Mouse (Mus musculus): ENCODE measurements around the gene Tspan11.

- TF ChIP-seq CTCF (conservative IDR thresholded peaks at IDR 0.05; ENCODE audit: insufficient read depth, insufficient read length, low read depth, low read length) (no peak), POLR2A (IDR thresholded peaks at IDR 0.05; ENCODE audit: low read depth, low read length) (no peak)
Measured at GRCm38 (mm10) chr6:127919491-127919890, 32.1 kb downstream of the Tspan11 start.

Measured in kidney, adult 2 months (tissue).